Mouse (Mus musculus): ENCODE measurements around the gene Hoxd11. TPM values are rescaled to one million over a fixed set of nuclear protein-coding genes. Genes with fewer than 3 reads are reported as not detected.

Gene Hoxd11
- polyA plus RNA-seq, 1 experiment, result not detected

- H3K27me3 ChIP-seq (ENCODE audit: control insufficient read depth, insufficient read depth, low read length), result peaks cover 32% of the 10 kb centered on the region
- no peak for TF ChIP-seq POLR2A (IDR thresholded peaks at IDR 0.05; ENCODE audit: control insufficient read depth, extremely low read depth, insufficient read depth, low read length, poor library complexity)
- no peaks in the 10 kb centered on the region for H3K4me1 ChIP-seq (replicated peaks; ENCODE audit: control insufficient read depth, insufficient read depth, low read length)
- WGBS, result 7% methylated on average over 14 of the region's 14 CpGs
- no peaks in the 10 kb centered on the region for H3K36me3 ChIP-seq (ENCODE audit: control insufficient read depth, insufficient read depth, low read length)
- DNase-seq, result no peak
- no peak overlapping the region for H3K27ac ChIP-seq (ENCODE audit: control insufficient read depth, insufficient read depth, low read length)
- no peak overlapping the region for H3K4me3 ChIP-seq (ENCODE audit: control insufficient read depth, insufficient read depth, low read length)
These were observed 9.6 kb upstream of the Hoxd11 start for GRCm38 (mm10) chr2:74669650-74670235.

DNA sequence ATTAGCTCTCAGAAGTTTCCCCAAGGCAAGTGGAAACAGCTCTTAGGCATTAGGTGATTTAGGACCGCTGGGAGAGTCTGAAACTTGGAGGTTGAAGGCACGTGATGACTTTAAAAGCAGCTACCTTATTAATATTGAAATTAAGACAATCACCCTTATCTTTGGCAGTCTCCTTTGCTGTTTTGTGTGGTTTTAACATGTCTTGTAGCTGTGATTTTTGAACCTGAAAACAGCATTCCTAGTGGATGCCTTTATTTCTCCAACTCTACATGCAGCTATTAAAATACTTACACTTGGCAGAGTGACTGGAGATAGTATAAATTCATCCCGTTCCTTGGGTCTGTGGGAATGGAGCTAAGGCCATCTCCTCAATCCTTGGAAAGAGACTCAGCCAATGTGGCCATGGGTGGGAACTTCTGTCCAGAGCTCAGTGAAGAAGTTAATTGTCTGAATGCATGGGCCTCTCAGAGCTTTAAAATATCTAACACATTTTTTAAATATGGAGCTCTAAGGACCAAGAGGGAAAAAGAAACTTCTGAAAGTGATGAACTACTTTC, 8.6 kb upstream of the Hoxd11 start:
- H3K27me3 ChIP-seq (ENCODE audit: control insufficient read depth, insufficient read depth, low read length), result peaks cover 38% of the 10 kb centered on the region
- TF ChIP-seq CTCF (IDR thresholded peaks at IDR 0.05; ENCODE audit: borderline replicate concordance, control insufficient read depth, extremely low read depth, insufficient read depth, low read length, poor library complexity) (no peak), POLR2A (IDR thresholded peaks at IDR 0.05; ENCODE audit: control insufficient read depth, extremely low read depth, insufficient read depth, low read length, poor library complexity) (no peak)
- no peaks in the 10 kb centered on the region for H3K36me3 ChIP-seq (ENCODE audit: control insufficient read depth, insufficient read depth, low read length)
- H3K4me1 ChIP-seq (replicated peaks; ENCODE audit: control insufficient read depth, insufficient read depth, low read length), result no peaks in the 10 kb centered on the region
- no peak for DNase-seq
- no peak overlapping the region for H3K27ac ChIP-seq (ENCODE audit: control insufficient read depth, insufficient read depth, low read length)
- 24% methylated on average over 3 of the region's 3 CpGs for WGBS
- H3K4me3 ChIP-seq (ENCODE audit: control insufficient read depth, insufficient read depth, low read length), result no peak overlapping the region

DNA sequence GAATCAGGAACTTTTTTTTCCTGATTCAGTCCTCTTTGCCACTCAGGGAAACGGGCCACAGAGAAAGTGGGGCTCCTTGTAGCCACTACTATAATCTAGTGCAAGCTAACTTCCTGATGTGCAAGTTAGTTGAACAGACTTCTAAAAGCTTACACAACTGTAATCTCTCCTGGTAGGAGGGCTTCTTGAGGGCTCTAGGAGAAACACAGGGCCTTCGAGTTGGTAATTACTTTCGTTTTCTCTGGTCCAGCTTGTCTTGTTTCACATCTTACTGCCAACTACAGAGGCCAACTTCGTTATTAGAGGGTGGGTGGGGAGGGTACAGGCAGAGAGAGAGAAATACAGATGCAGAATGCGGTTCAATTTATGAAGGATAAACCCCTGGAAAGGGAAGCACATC, 7.5 kb upstream of the Hoxd11 start:
- 31% methylated on average over 5 of the region's 5 CpGs for WGBS
- H3K4me3 ChIP-seq (ENCODE audit: control insufficient read depth, insufficient read depth, low read length), result no peak overlapping the region
- H3K27ac ChIP-seq (ENCODE audit: control insufficient read depth, insufficient read depth, low read length), result no peak overlapping the region

GRCm38 (mm10) chr2:74672481-74673362, 6.6 kb upstream of the Hoxd11 start:
- Histone ChIP-seq H3K27me3 (ENCODE audit: control insufficient read depth, insufficient read depth, low read length) (peaks cover 40% of the 10 kb centered on the region), H3K4me3 (ENCODE audit: control insufficient read depth, insufficient read depth, low read length) (no peak overlapping the region), H3K27ac (ENCODE audit: control insufficient read depth, insufficient read depth, low read length) (no peak overlapping the region), H3K4me1 (replicated peaks; ENCODE audit: control insufficient read depth, insufficient read depth, low read length) (no peaks in the 10 kb centered on the region), H3K36me3 (ENCODE audit: control insufficient read depth, insufficient read depth, low read length) (no peaks in the 10 kb centered on the region)
- peak; percentile 62; the same call in 1 of the 2 replicates for TF ChIP-seq CTCF (IDR thresholded peaks at IDR 0.05; ENCODE audit: borderline replicate concordance, control insufficient read depth, extremely low read depth, insufficient read depth, low read length, poor library complexity)
- no peak for TF ChIP-seq POLR2A (IDR thresholded peaks at IDR 0.05; ENCODE audit: control insufficient read depth, extremely low read depth, insufficient read depth, low read length, poor library complexity)
- 6% methylated on average over 40 of the region's 40 CpGs for WGBS
- peak; percentile 30 for DNase-seq

More for the DNA sequence above, 7.5 kb upstream of the Hoxd11 start:
- H3K36me3 ChIP-seq (ENCODE audit: control insufficient read depth, insufficient read depth, low read length), result no peaks in the 10 kb centered on the region
- no peak for TF ChIP-seq POLR2A (IDR thresholded peaks at IDR 0.05; ENCODE audit: control insufficient read depth, extremely low read depth, insufficient read depth, low read length, poor library complexity)
- no peak for TF ChIP-seq CTCF (IDR thresholded peaks at IDR 0.05; ENCODE audit: borderline replicate concordance, control insufficient read depth, extremely low read depth, insufficient read depth, low read length, poor library complexity)
- DNase-seq, result no peak
- peaks cover 43% of the 10 kb centered on the region for H3K27me3 ChIP-seq (ENCODE audit: control insufficient read depth, insufficient read depth, low read length)
- H3K4me1 ChIP-seq (replicated peaks; ENCODE audit: control insufficient read depth, insufficient read depth, low read length), result no peaks in the 10 kb centered on the region

DNA sequence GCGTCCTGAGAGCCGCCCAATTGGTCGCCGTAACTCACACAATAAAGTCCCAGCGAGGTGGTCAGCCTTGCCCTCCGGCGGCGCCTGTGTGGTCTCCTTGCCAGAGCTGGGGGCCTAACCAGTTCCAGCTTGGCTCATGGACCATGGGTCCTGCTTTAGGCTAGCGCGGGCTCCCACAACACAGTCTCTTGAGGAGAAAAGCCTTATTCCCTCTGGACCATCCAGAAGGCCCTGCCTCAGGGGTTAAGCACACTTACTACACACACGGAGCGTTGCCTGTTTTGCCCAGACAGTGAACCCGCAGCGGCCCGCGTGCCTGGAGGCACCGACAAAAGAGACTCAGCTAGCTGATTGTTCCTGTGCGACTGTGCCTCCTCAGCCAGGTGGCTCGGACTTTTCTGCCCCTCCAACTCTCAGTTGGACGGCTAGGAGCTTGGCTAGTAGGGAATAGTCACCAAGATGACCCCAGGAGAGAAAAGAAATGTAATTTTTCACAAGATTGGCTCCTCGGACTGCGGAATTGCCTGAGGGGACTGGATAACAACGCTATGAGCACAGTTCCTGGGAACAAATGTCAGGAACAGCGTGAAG, 5.4 kb upstream of the Hoxd11 start:
- TF ChIP-seq CTCF (IDR thresholded peaks at IDR 0.05; ENCODE audit: borderline replicate concordance, control insufficient read depth, extremely low read depth, insufficient read depth, low read length, poor library complexity) (no peak), POLR2A (IDR thresholded peaks at IDR 0.05; ENCODE audit: control insufficient read depth, extremely low read depth, insufficient read depth, low read length, poor library complexity) (no peak)

DNA sequence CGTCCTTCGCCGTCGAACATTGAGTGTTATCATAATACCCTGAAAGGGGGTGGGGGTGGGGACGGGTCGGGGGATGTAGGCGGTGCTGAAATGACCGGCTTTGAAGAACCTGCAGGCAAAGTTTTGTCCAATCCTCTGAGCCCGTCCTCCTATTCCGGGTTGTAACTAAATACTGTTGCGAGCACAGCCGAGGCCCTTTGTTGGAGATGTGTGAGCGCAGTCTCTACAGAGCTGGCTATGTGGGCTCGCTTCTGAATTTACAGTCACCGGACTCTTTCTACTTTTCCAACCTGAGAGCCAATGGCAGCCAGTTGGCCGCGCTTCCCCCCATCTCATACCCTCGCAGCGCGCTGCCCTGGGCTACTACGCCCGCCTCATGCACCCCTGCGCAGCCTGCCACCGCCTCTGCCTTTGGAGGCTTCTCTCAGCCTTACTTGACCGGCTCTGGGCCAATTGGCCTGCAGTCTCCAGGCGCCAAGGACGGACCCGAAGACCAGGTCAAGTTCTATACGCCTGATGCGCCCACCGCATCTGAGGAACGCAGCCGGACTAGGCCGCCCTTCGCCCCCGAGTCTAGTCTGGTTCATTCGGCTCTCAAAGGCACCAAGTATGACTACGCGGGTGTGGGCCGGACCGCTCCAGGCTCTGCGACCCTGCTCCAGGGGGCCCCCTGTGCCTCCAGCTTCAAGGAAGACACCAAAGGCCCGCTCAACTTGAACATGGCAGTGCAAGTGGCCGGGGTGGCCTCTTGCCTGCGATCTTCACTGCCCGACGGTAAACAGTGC, 4.3 kb upstream of the Hoxd11 start, which contains the start of gene Hoxd12:
TSS of gene Hoxd12 (plus strand) at position 133 of the 785 bp plus-strand sequence.
- no peak within 1 kb of the TSS for H3K27ac ChIP-seq (ENCODE audit: control insufficient read depth, insufficient read depth, low read length)
- no peaks in the 10 kb centered on the region for H3K4me1 ChIP-seq (replicated peaks; ENCODE audit: control insufficient read depth, insufficient read depth, low read length)
- WGBS, result 15% methylated on average over 47 of the region's 47 CpGs
- peaks cover 40% of the 10 kb centered on the region for H3K27me3 ChIP-seq (ENCODE audit: control insufficient read depth, insufficient read depth, low read length)
- H3K36me3 ChIP-seq (ENCODE audit: control insufficient read depth, insufficient read depth, low read length), result no peaks in the 10 kb centered on the region
- no peak within 1 kb of the TSS for H3K4me3 ChIP-seq (ENCODE audit: control insufficient read depth, insufficient read depth, low read length)
- no peak for DNase-seq
- TF ChIP-seq POLR2A (IDR thresholded peaks at IDR 0.05; ENCODE audit: control insufficient read depth, extremely low read depth, insufficient read depth, low read length, poor library complexity) (no peak), CTCF (IDR thresholded peaks at IDR 0.05; ENCODE audit: borderline replicate concordance, control insufficient read depth, extremely low read depth, insufficient read depth, low read length, poor library complexity) (no peak)

More for the DNA sequence above, 5.4 kb upstream of the Hoxd11 start:
- no peak overlapping the region for H3K4me3 ChIP-seq (ENCODE audit: control insufficient read depth, insufficient read depth, low read length)
- DNase-seq, result no peak
- WGBS, result 10% methylated on average over 24 of the region's 24 CpGs
- peaks cover 37% of the 10 kb centered on the region for H3K27me3 ChIP-seq (ENCODE audit: control insufficient read depth, insufficient read depth, low read length)
- H3K4me1 ChIP-seq (replicated peaks; ENCODE audit: control insufficient read depth, insufficient read depth, low read length), result no peaks in the 10 kb centered on the region
- no peaks in the 10 kb centered on the region for H3K36me3 ChIP-seq (ENCODE audit: control insufficient read depth, insufficient read depth, low read length)
- no peak overlapping the region for H3K27ac ChIP-seq (ENCODE audit: control insufficient read depth, insufficient read depth, low read length)
